Mouse (Mus musculus) lung, postnatal 10 days (tissue): Measurements from ENCODE around the gene Tmem91.
A peak's percentile ranks its signal among the peaks of the same experiment; 100 is the strongest.

ENCODE experiments used
- DNase-seq: peaks from one replicate; pipeline ENCODE4 v3.0.0; 2021

Gene Tmem91

GRCm38 (mm10) chr7:25669158-25669557, 5.8 kb downstream of the Tmem91 start:
- DNase-seq = no peak

- DNase-seq = no peak
These were observed 8.6 kb downstream of the Tmem91 start for GRCm38 (mm10) chr7:25666381-25666780.

GRCm38 (mm10) chr7:25658657-25659472, 16.1 kb downstream of the Tmem91 start, which contains the start of the genes Bckdha and Exosc5:
Bckdha (minus strand) TSS chr7:25658981.
Exosc5 (plus strand) TSS chr7:25659164.
- DNase-seq = peak; percentile 100

- DNase-seq = peak; percentile 44
These were observed 17.2 kb downstream of the Tmem91 start for GRCm38 (mm10) chr7:25657785-25658184.

GRCm38 (mm10) chr7:25655601-25656428, 19.2 kb downstream of the Tmem91 start:
- no peak for DNase-seq

GRCm38 (mm10) chr7:25652244-25652759, 22.7 kb downstream of the Tmem91 start:
- DNase-seq = no peak

GRCm38 (mm10) chr7:25651281-25651680, 23.7 kb downstream of the Tmem91 start:
- DNase-seq = no peak

- no peak for DNase-seq
These were observed 25.1 kb downstream of the Tmem91 start for GRCm38 (mm10) chr7:25649839-25650238.

- no peak for DNase-seq
These were observed 27.3 kb downstream of the Tmem91 start for GRCm38 (mm10) chr7:25647574-25648123.

- no peak for DNase-seq
These were observed 29.9 kb downstream of the Tmem91 start for GRCm38 (mm10) chr7:25645074-25645473.

- DNase-seq = no peak
These were observed 30.3 kb downstream of the Tmem91 start for GRCm38 (mm10) chr7:25644631-25645030.

- DNase-seq = no peak
These were observed 30.8 kb downstream of the Tmem91 start for GRCm38 (mm10) chr7:25644136-25644535.

GRCm38 (mm10) chr7:25639754-25640153, 35.2 kb downstream of the Tmem91 start:
- DNase-seq = no peak

- no peak for DNase-seq
These were observed 37.9 kb downstream of the Tmem91 start for GRCm38 (mm10) chr7:25637099-25637498.

- DNase-seq = peak; percentile 38
These were observed 38.6 kb downstream of the Tmem91 start for GRCm38 (mm10) chr7:25636373-25636772.

- no peak for DNase-seq
These were observed 42.3 kb downstream of the Tmem91 start for GRCm38 (mm10) chr7:25632679-25633078.

- DNase-seq = no peak
These were observed 46.7 kb downstream of the Tmem91 start for GRCm38 (mm10) chr7:25628323-25628620.

- peak; percentile 89 for DNase-seq
These were observed 47.3 kb downstream of the Tmem91 start for GRCm38 (mm10) chr7:25627431-25628322.

GRCm38 (mm10) chr7:25626509-25627430, 48.2 kb downstream of the Tmem91 start, which contains the start of gene B3gnt8:
B3gnt8 (plus strand) TSS chr7:25626654.
- DNase-seq = peak; percentile 70

GRCm38 (mm10) chr7:25625594-25626250, 49.2 kb downstream of the Tmem91 start:
- peak; percentile 49 for DNase-seq

- peak; percentile 41 for DNase-seq
These were observed 50.1 kb downstream of the Tmem91 start for GRCm38 (mm10) chr7:25624851-25625250.
